Mouse (Mus musculus) erythroblast, embryonic 14.5 days (primary cell): ENCODE measurements around the gene Pcnx4.

Source experiments
- GATA1 ChIP-seq: IDR thresholded peaks from 2 replicates; pipeline ENCODE4 v1.6.1; 2012; ENCODE audit warnings: low read length, inconsistent platforms, mixed read lengths
- TAL1 ChIP-seq: IDR thresholded peaks from 3 replicates; pipeline ENCODE4 v1.6.1; 2012; ENCODE audit warnings: low read length, inconsistent platforms, mixed read lengths

DNA sequence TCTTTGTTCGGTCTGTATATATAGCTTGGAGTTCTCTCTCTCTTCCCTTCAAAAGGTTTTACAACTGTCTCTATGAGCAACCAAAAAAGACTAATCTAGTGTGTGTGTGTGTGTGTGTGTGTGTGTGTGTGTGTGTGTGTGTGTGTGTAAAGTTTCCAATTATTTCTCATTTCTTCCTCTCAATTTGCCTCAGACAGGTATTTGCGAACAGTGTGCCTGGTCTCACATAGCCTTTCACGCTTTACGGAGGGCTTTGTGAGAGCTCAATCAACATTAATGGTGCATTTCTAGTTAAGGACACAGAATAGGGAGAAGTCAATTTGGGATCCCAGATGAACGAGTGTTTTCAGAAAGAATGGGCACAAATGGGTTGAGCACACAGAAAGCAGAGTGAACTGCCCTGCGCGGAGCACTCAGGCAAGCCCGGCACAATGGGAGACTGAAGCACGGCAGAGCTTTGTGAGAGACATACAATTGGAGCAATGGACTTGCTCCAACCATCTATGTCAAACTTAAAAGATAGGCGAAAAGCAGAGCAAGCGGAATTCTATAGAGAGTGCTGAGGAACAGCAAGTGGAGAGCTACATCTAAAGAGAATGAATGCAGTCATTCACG lies 18.0 kb upstream of the Pcnx4 start:
- TF ChIP-seq TAL1 (no peak), GATA1 (no peak)
